Mouse (Mus musculus): ENCODE results near the gene Ndufb4. TPM values are rescaled to one million over a fixed set of nuclear protein-coding genes. Genes with fewer than 3 reads are reported as not detected.

Gene Ndufb4
- total and polyA plus RNA-seq, 2 experiments from 2014 or later = 31.3 to 99.2 TPM

GRCm38 (mm10) chr16:37680831-37681230 lies 26.6 kb upstream of the Ndufb4 start:
- WGBS = 76% methylated on average over 8 of the region's 8 CpGs
- no peak overlapping the region for H3K9ac ChIP-seq (replicated peaks; ENCODE audit: low read length)
- H3K36me3 ChIP-seq (ENCODE audit: insufficient read depth, low read length) = no peaks in the 10 kb centered on the region
- H3K27me3 ChIP-seq (ENCODE audit: insufficient read depth, low read length) = no peaks in the 10 kb centered on the region
- ATAC-seq (no peak), DNase-seq (ENCODE audit: low spot score) (no peak)
- no peak overlapping the region for H3K27ac ChIP-seq
- H3K4me2 ChIP-seq (ENCODE audit: low read depth, low read length) = no peak overlapping the region
- TF ChIP-seq CTCF (IDR thresholded peaks at IDR 0.05; ENCODE audit: low read depth) = no peak
- H3K4me3 ChIP-seq (ENCODE audit: low read length) = no peak overlapping the region
- H3K9me3 ChIP-seq (ENCODE audit: low read length) = no peaks in the 10 kb centered on the region
- H3K4me1 ChIP-seq (ENCODE audit: insufficient read depth, low read length) = peaks cover 15% of the 10 kb centered on the region; the same call in 1 of the 2 replicates

- no peak overlapping the region for H3K27ac ChIP-seq
- no peaks in the 10 kb centered on the region for H3K27me3 ChIP-seq (ENCODE audit: insufficient read depth, low read length)
- DNase-seq (ENCODE audit: low spot score) (no peak), ATAC-seq (no peak)
- no peaks in the 10 kb centered on the region for H3K9me3 ChIP-seq (ENCODE audit: low read length)
- H3K4me3 ChIP-seq (ENCODE audit: low read length) = no peak overlapping the region
- no peak overlapping the region for H3K4me2 ChIP-seq (ENCODE audit: low read depth, low read length)
- H3K9ac ChIP-seq (replicated peaks; ENCODE audit: low read length) = no peak overlapping the region
- H3K36me3 ChIP-seq (ENCODE audit: insufficient read depth, low read length) = no peaks in the 10 kb centered on the region
- WGBS = 57% methylated on average over 2 of the region's 2 CpGs
- no peak for TF ChIP-seq CTCF (IDR thresholded peaks at IDR 0.05; ENCODE audit: low read depth)
- H3K4me1 ChIP-seq (ENCODE audit: insufficient read depth, low read length) = peaks cover 15% of the 10 kb centered on the region; the same call in 1 of the 2 replicates
These were observed 26.0 kb upstream of the Ndufb4 start for GRCm38 (mm10) chr16:37680216-37680615.

GRCm38 (mm10) chr16:37677586-37677985 lies 23.3 kb upstream of the Ndufb4 start:
- no peak for DNase-seq (ENCODE audit: low spot score)
- ATAC-seq = no peak
- H3K4me3 ChIP-seq (ENCODE audit: low read length) = no peak overlapping the region
- H3K36me3 ChIP-seq (ENCODE audit: insufficient read depth, low read length) = no peaks in the 10 kb centered on the region
- 0 out of 2 replicates have a peak, but pooled peaks cover 3% of the 10 kb centered on the region for H3K4me1 ChIP-seq (ENCODE audit: insufficient read depth, low read length)
- 69% methylated on average over 8 of the region's 8 CpGs for WGBS
- H3K9me3 ChIP-seq (ENCODE audit: low read length) = no peaks in the 10 kb centered on the region
- H3K27ac ChIP-seq = no peak overlapping the region
- H3K27me3 ChIP-seq (ENCODE audit: insufficient read depth, low read length) = no peaks in the 10 kb centered on the region
- no peak overlapping the region for H3K4me2 ChIP-seq (ENCODE audit: low read depth, low read length)
- no peak for TF ChIP-seq CTCF (IDR thresholded peaks at IDR 0.05; ENCODE audit: low read depth)
- no peak overlapping the region for H3K9ac ChIP-seq (replicated peaks; ENCODE audit: low read length)

- Histone ChIP-seq H3K4me1 (ENCODE audit: insufficient read depth, low read length) (0 out of 2 replicates have a peak, but pooled peaks cover 3% of the 10 kb centered on the region), H3K4me2 (ENCODE audit: low read depth, low read length) (peak overlapping the region; percentile 40), H3K27me3 (ENCODE audit: insufficient read depth, low read length) (no peaks in the 10 kb centered on the region), H3K4me3 (ENCODE audit: low read length) (no peak overlapping the region), H3K27ac (no peak overlapping the region), H3K9ac (replicated peaks; ENCODE audit: low read length) (no peak overlapping the region), H3K36me3 (ENCODE audit: insufficient read depth, low read length) (no peaks in the 10 kb centered on the region), H3K9me3 (ENCODE audit: low read length) (no peaks in the 10 kb centered on the region)
- no peak for DNase-seq (ENCODE audit: low spot score)
- 22% methylated on average over 4 of the region's 4 CpGs for WGBS
- ATAC-seq = peak; percentile 38; the same call in 1 of the 2 replicates
- TF ChIP-seq CTCF (IDR thresholded peaks at IDR 0.05; ENCODE audit: low read depth) = no peak
These were observed 22.4 kb upstream of the Ndufb4 start for GRCm38 (mm10) chr16:37676677-37677072.

GRCm38 (mm10) chr16:37676024-37676676 lies 21.9 kb upstream of the Ndufb4 start:
- Histone ChIP-seq H3K27me3 (ENCODE audit: insufficient read depth, low read length) (no peaks in the 10 kb centered on the region), H3K4me3 (ENCODE audit: low read length) (no peak overlapping the region), H3K4me1 (ENCODE audit: insufficient read depth, low read length) (0 out of 2 replicates have a peak, but pooled peaks cover 3% of the 10 kb centered on the region), H3K9me3 (ENCODE audit: low read length) (no peaks in the 10 kb centered on the region), H3K27ac (0 out of 2 replicates have a peak overlapping the region, but pooled peaks have one; percentile 2), H3K36me3 (ENCODE audit: insufficient read depth, low read length) (no peaks in the 10 kb centered on the region), H3K4me2 (ENCODE audit: low read depth, low read length) (peak overlapping the region; percentile 40), H3K9ac (replicated peaks; ENCODE audit: low read length) (0 out of 2 replicates have a peak overlapping the region, but pooled peaks have one; percentile 4)
- DNase-seq (ENCODE audit: low spot score) (peak; percentile 76), ATAC-seq (peak; percentile 90)
- TF ChIP-seq CTCF (IDR thresholded peaks at IDR 0.05; ENCODE audit: low read depth) = no peak
- WGBS = 25% methylated on average over 17 of the region's 17 CpGs

- Histone ChIP-seq H3K9me3 (ENCODE audit: low read length) (no peaks in the 10 kb centered on the region), H3K4me1 (ENCODE audit: insufficient read depth, low read length) (0 out of 2 replicates have a peak, but pooled peaks cover 3% of the 10 kb centered on the region), H3K36me3 (ENCODE audit: insufficient read depth, low read length) (no peaks in the 10 kb centered on the region), H3K4me2 (ENCODE audit: low read depth, low read length) (no peak overlapping the region), H3K27me3 (ENCODE audit: insufficient read depth, low read length) (no peaks in the 10 kb centered on the region), H3K4me3 (ENCODE audit: low read length) (no peak overlapping the region), H3K27ac (no peak overlapping the region), H3K9ac (replicated peaks; ENCODE audit: low read length) (no peak overlapping the region)
- TF ChIP-seq CTCF (IDR thresholded peaks at IDR 0.05; ENCODE audit: low read depth) = no peak
- WGBS = 90% methylated on average over 5 of the region's 5 CpGs
- DNase-seq (ENCODE audit: low spot score) = no peak
- ATAC-seq = no peak
These were observed 21.1 kb upstream of the Ndufb4 start for GRCm38 (mm10) chr16:37675326-37675725.

GRCm38 (mm10) chr16:37670666-37671283 lies 16.5 kb upstream of the Ndufb4 start:
- no peak overlapping the region for H3K4me3 ChIP-seq (ENCODE audit: low read length)
- H3K9ac ChIP-seq (replicated peaks; ENCODE audit: low read length) = no peak overlapping the region
- DNase-seq (ENCODE audit: low spot score) (no peak), ATAC-seq (no peak)
- no peaks in the 10 kb centered on the region for H3K36me3 ChIP-seq (ENCODE audit: insufficient read depth, low read length)
- no peaks in the 10 kb centered on the region for H3K27me3 ChIP-seq (ENCODE audit: insufficient read depth, low read length)
- no peak overlapping the region for H3K27ac ChIP-seq
- no peaks in the 10 kb centered on the region for H3K4me1 ChIP-seq (ENCODE audit: insufficient read depth, low read length)
- TF ChIP-seq CTCF (IDR thresholded peaks at IDR 0.05; ENCODE audit: low read depth) = no peak
- H3K4me2 ChIP-seq (ENCODE audit: low read depth, low read length) = no peak overlapping the region
- no peaks in the 10 kb centered on the region for H3K9me3 ChIP-seq (ENCODE audit: low read length)
- WGBS = 19% methylated on average over 4 of the region's 4 CpGs
